Mouse (Mus musculus): Measurements from ENCODE around the gene Ubac1. TPM values are rescaled to one million over a fixed set of nuclear protein-coding genes. Genes with fewer than 3 reads are reported as not detected.

The Ubac1 gene
- total and polyA plus RNA-seq, 3 experiments, result 79.1 to 88.5 TPM; not detected in 1

GRCm38 (mm10) chr2:26022626-26023025, 1.1 kb upstream of the Ubac1 start:
- H3K27ac ChIP-seq (ENCODE audit: control insufficient read depth, low read depth, low read length), result no peak overlapping the region
- no peak overlapping the region for H3K4me3 ChIP-seq (ENCODE audit: control insufficient read depth in 1 of 2, insufficient read depth in 1 of 2, low read depth in 2 of 2, low read length in 2 of 2)
- H3K4me1 ChIP-seq (ENCODE audit: control insufficient read depth in 1 of 2, insufficient read depth in 2 of 2, low read length in 2 of 2), result peaks cover 7 to 19% of the 10 kb centered on the region in 2 experiments
- peak; percentile 11 for DNase-seq (ENCODE audit: low read depth, low spot score)
- TF ChIP-seq MAX (IDR thresholded peaks at IDR 0.05; ENCODE audit: low read length), result no peak
- TF ChIP-seq GATA1 (IDR thresholded peaks at IDR 0.05; ENCODE audit: low read depth, low read length), result no peak
- no peak for TF ChIP-seq POLR2AphosphoS5 (IDR thresholded peaks at IDR 0.05; ENCODE audit: borderline replicate concordance, low read depth, low read length)
- H3K27me3 ChIP-seq (ENCODE audit: control insufficient read depth in 1 of 2, insufficient read depth in 2 of 2, low read length in 2 of 2), result no peaks in the 10 kb centered on the region
- H3K9me3 ChIP-seq (replicated peaks; ENCODE audit: insufficient read depth, low read length), result no peaks in the 10 kb centered on the region
- H3K9ac ChIP-seq (ENCODE audit: control insufficient read depth, low read depth, low read length, poor library complexity, severe bottlenecking), result no peak overlapping the region
- peaks cover 0 to 19% of the 10 kb centered on the region in 2 experiments; a peak in 2 of 4 replicates for H3K36me3 ChIP-seq (ENCODE audit: control insufficient read depth in 1 of 2, insufficient read depth in 2 of 2, low read length in 2 of 2)
- peaks cover 12% of the 10 kb centered on the region for H3K79me2 ChIP-seq (ENCODE audit: control insufficient read depth, insufficient read depth, low read length, poor library complexity)

- Histone ChIP-seq H3K79me2 (ENCODE audit: control insufficient read depth, insufficient read depth, low read length, poor library complexity) (peaks cover 17% of the 10 kb centered on the region), H3K4me3 (ENCODE audit: control insufficient read depth in 1 of 2, insufficient read depth in 1 of 2, low read depth in 2 of 2, low read length in 2 of 2) (peak overlapping the region; percentile 44 to 79), H3K9ac (ENCODE audit: control insufficient read depth, low read depth, low read length, poor library complexity, severe bottlenecking) (peak overlapping the region; percentile 27), H3K27me3 (ENCODE audit: control insufficient read depth in 1 of 2, insufficient read depth in 2 of 2, low read length in 2 of 2) (no peaks in the 10 kb centered on the region), H3K36me3 (ENCODE audit: control insufficient read depth in 1 of 2, insufficient read depth in 2 of 2, low read length in 2 of 2) (peaks cover 0 to 23% of the 10 kb centered on the region in 2 experiments; a peak in 2 of 4 replicates), H3K27ac (ENCODE audit: control insufficient read depth, low read depth, low read length) (peak overlapping the region; percentile 0; the same call in 1 of the 2 replicates), H3K9me3 (replicated peaks; ENCODE audit: insufficient read depth, low read length) (no peaks in the 10 kb centered on the region), H3K4me1 (ENCODE audit: control insufficient read depth in 1 of 2, insufficient read depth in 2 of 2, low read length in 2 of 2) (peaks cover 7 to 23% of the 10 kb centered on the region in 2 experiments)
- DNase-seq (ENCODE audit: low read depth, low spot score), result no peak
- TF ChIP-seq MYC (IDR thresholded peaks at IDR 0.05; ENCODE audit: low read depth, low read length) (no peak), USF2 (IDR thresholded peaks at IDR 0.05; ENCODE audit: borderline replicate concordance in 1 of 2, insufficient read depth in 1 of 2, low read depth in 1 of 2, low read length in 2 of 2) (no peak), GATA1 (IDR thresholded peaks at IDR 0.05; ENCODE audit: low read depth, low read length) (no peak), E2F4 (IDR thresholded peaks at IDR 0.05; ENCODE audit: borderline replicate concordance, low read depth, low read length) (no peak), GABPA (IDR thresholded peaks at IDR 0.05; ENCODE audit: low read depth, low read length) (no peak), RAD21 (IDR thresholded peaks at IDR 0.05; ENCODE audit: low read depth, low read length) (no peak), MYB (IDR thresholded peaks at IDR 0.05; ENCODE audit: low read depth, low read length) (no peak)
Measured at GRCm38 (mm10) chr2:26022258-26022565, 665 bp upstream of the Ubac1 start.

- H3K27ac ChIP-seq (ENCODE audit: control insufficient read depth, low read depth, low read length), result peak overlapping the region; percentile 84
- H3K79me2 ChIP-seq (ENCODE audit: control insufficient read depth, insufficient read depth, low read length, poor library complexity), result peaks cover 20% of the 10 kb centered on the region
- no peaks in the 10 kb centered on the region for H3K27me3 ChIP-seq (ENCODE audit: control insufficient read depth in 1 of 2, insufficient read depth in 2 of 2, low read length in 2 of 2)
- H3K9me3 ChIP-seq (replicated peaks; ENCODE audit: insufficient read depth, low read length), result no peaks in the 10 kb centered on the region
- DNase-seq (ENCODE audit: low read depth, low spot score), result peak; percentile 76
- H3K4me3 ChIP-seq (ENCODE audit: control insufficient read depth in 1 of 2, insufficient read depth in 1 of 2, low read depth in 2 of 2, low read length in 2 of 2), result peak overlapping the region; percentile 83 to 95
- H3K36me3 ChIP-seq (ENCODE audit: control insufficient read depth in 1 of 2, insufficient read depth in 2 of 2, low read length in 2 of 2), result peaks cover 0 to 23% of the 10 kb centered on the region in 2 experiments; a peak in 2 of 4 replicates
- peak overlapping the region; percentile 87 for H3K9ac ChIP-seq (ENCODE audit: control insufficient read depth, low read depth, low read length, poor library complexity, severe bottlenecking)
- H3K4me1 ChIP-seq (ENCODE audit: control insufficient read depth in 1 of 2, insufficient read depth in 2 of 2, low read length in 2 of 2), result peaks cover 7 to 23% of the 10 kb centered on the region in 2 experiments
- TF ChIP-seq HCFC1 (IDR thresholded peaks at IDR 0.05; ENCODE audit: low read depth, low read length), result no peak
- TF ChIP-seq MAX (IDR thresholded peaks at IDR 0.05; ENCODE audit: low read length), result peak; percentile 30; the same call in 1 of the 2 replicates
- TF ChIP-seq MYB (IDR thresholded peaks at IDR 0.05; ENCODE audit: low read depth, low read length), result no peak
- peak; percentile 9; the same call in 1 of the 2 replicates for TF ChIP-seq GATA1 (IDR thresholded peaks at IDR 0.05; ENCODE audit: low read depth, low read length)
- TF ChIP-seq ELF1 (IDR thresholded peaks at IDR 0.05; ENCODE audit: low read depth, low read length), result no peak
- no peak for TF ChIP-seq BHLHE40 (IDR thresholded peaks at IDR 0.05; ENCODE audit: borderline replicate concordance, low read depth, low read length)
- no peak for TF ChIP-seq MAZ (IDR thresholded peaks at IDR 0.05; ENCODE audit: low read depth, low read length)
- TF ChIP-seq MYC (IDR thresholded peaks at IDR 0.05; ENCODE audit: low read depth, low read length), result no peak
- TF ChIP-seq EP300 (IDR thresholded peaks at IDR 0.05; ENCODE audit: low read depth in 1 of 2, low read length in 2 of 2), result no peak
- no peak for TF ChIP-seq CHD2 (IDR thresholded peaks at IDR 0.05; ENCODE audit: low read length)
- TF ChIP-seq ZMIZ1 (IDR thresholded peaks at IDR 0.05; ENCODE audit: low read depth, low read length), result no peak
- TF ChIP-seq POLR2AphosphoS5 (IDR thresholded peaks at IDR 0.05; ENCODE audit: borderline replicate concordance, low read depth, low read length), result no peak
- no peak for TF ChIP-seq POLR2AphosphoS2 (IDR thresholded peaks at IDR 0.05; ENCODE audit: low read length)
- TF ChIP-seq CTCF (IDR thresholded peaks at IDR 0.05 in 2 of 3, conservative IDR thresholded peaks at IDR 0.05 in 1 of 3; ENCODE audit: control insufficient read depth in 1 of 3, insufficient read depth in 1 of 3, low read depth in 2 of 3, low read length in 3 of 3, poor library complexity in 1 of 3, severe bottlenecking in 1 of 3), result no peak
- no peak for TF ChIP-seq USF2 (IDR thresholded peaks at IDR 0.05; ENCODE audit: borderline replicate concordance in 1 of 2, insufficient read depth in 1 of 2, low read depth in 1 of 2, low read length in 2 of 2)
- no peak for TF ChIP-seq GABPA (IDR thresholded peaks at IDR 0.05; ENCODE audit: low read depth, low read length)
- no peak for TF ChIP-seq KAT2A (conservative IDR thresholded peaks at IDR 0.05; ENCODE audit: low read depth, low read length)
- TF ChIP-seq TBP (IDR thresholded peaks at IDR 0.05; ENCODE audit: low read depth, low read length), result no peak
- no peak for TF ChIP-seq ZC3H11A (IDR thresholded peaks at IDR 0.05; ENCODE audit: low read depth, low read length)
- TF ChIP-seq UBTF (IDR thresholded peaks at IDR 0.05; ENCODE audit: borderline replicate concordance, insufficient read depth, low read depth, low read length), result 0 out of 2 replicates have a peak, but pooled peaks have one; percentile 30
Measured at GRCm38 (mm10) chr2:26020714-26021560, 610 bp downstream of the Ubac1 start.

Data from MEL (cell line).